Mouse (Mus musculus) heart, embryonic 12.5 days (tissue): ENCODE results near the gene Eva1c. TPM values are rescaled to one million over a fixed set of nuclear protein-coding genes. Genes with fewer than 3 reads are reported as not detected.
A peak's percentile ranks its signal among the peaks of the same experiment; 100 is the strongest.

Experiments used
- ATAC-seq: fragments of 200-750 bp; cut with Nextera tagmentation; 2 replicates; pipeline ENCODE4 v1.8.0; 2017; ENCODE audit warnings: moderate TSS enrichment, moderate library complexity; ENCODE audit not compliant: insufficient number of reproducible peaks, low FRiP score
- H3K27ac ChIP-seq: fragments of 300-500 bp; sonication (generic); 2 replicates; pipeline ENCODE4 v1.5.1; 2016; ENCODE audit warnings: mild to moderate bottlenecking, moderate library complexity; ENCODE audit not compliant: poor library complexity, severe bottlenecking
- H3K27me3 ChIP-seq: fragments of 300-500 bp; sonication (generic); replicated peaks from 2 replicates; pipeline ENCODE4 v1.6.1; 2016; ENCODE audit warnings: mild to moderate bottlenecking, moderate library complexity
- H3K36me3 ChIP-seq: fragments of 300-500 bp; sonication (generic); 2 replicates; pipeline ENCODE4 v1.6.1; 2016; ENCODE audit warnings: mild to moderate bottlenecking, moderate library complexity
- H3K4me1 ChIP-seq: fragments of 300-500 bp; sonication (generic); replicated peaks from 2 replicates; pipeline ENCODE4 v1.6.1; 2016; ENCODE audit warnings: mild to moderate bottlenecking
- H3K4me2 ChIP-seq: fragments of 300-500 bp; sonication (generic); 2 replicates; pipeline ENCODE4 v1.6.1; 2016; ENCODE audit warnings: mild to moderate bottlenecking, moderate library complexity
- H3K4me3 ChIP-seq: fragments of 300-500 bp; sonication (generic); 2 replicates; pipeline ENCODE4 v1.5.1; 2016; ENCODE audit warnings: mild to moderate bottlenecking
- H3K9ac ChIP-seq: fragments of 300-500 bp; sonication (generic); 2 replicates; pipeline ENCODE4 v1.6.1; 2016; ENCODE audit warnings: mild to moderate bottlenecking, moderate library complexity
- H3K9me3 ChIP-seq: fragments of 300-500 bp; sonication (generic); replicated peaks from 2 replicates; pipeline ENCODE4 v1.6.1; 2016; ENCODE audit warnings: mild to moderate bottlenecking, moderate library complexity
- WGBS: fragments of 180-500 bp; shearing (Covaris S2); methylation state at CpG from one replicate; pipeline ENCODE4 v1.1.7; 2016; 5-methylcytosine and 5-hydroxymethylcytosine counted together
- polyA plus RNA-seq: library from polyadenylated mRNA; unstranded; fragments of >200 nt; fragmentation: Nextera tagmentation; extraction: Ambion mirVana; gene quantifications from 2 replicates; pipeline ENCODE4 v1.2.1, GENCODE M21; 2016

Eva1c gene
- polyA plus RNA-seq, 1 experiment from 2014 or later, result 2.1 TPM

- WGBS, result 90% methylated on average over 5 of the region's 5 CpGs
- no peaks in the 10 kb centered on the region for H3K9me3 ChIP-seq
- no peak for ATAC-seq
These were observed 478 bp upstream of the Eva1c start for GRCm38 (mm10) chr16:90826041-90826440.

GRCm38 (mm10) chr16:90827498-90827897, 979 bp downstream of the Eva1c start:
- no peak for ATAC-seq
- Histone ChIP-seq H3K9ac (no peak overlapping the region), H3K4me2 (no peak overlapping the region), H3K27ac (no peak overlapping the region), H3K4me3 (no peak overlapping the region), H3K4me1 (peaks cover 19% of the 10 kb centered on the region), H3K36me3 (no peaks in the 10 kb centered on the region), H3K27me3 (peaks cover 14% of the 10 kb centered on the region), H3K9me3 (no peaks in the 10 kb centered on the region)
- 81% methylated on average over 9 of the region's 9 CpGs for WGBS

More at GRCm38 (mm10) chr16:90826041-90826440, 478 bp upstream of the Eva1c start:
- Histone ChIP-seq H3K4me3 (no peak overlapping the region), H3K27ac (no peak overlapping the region), H3K9ac (no peak overlapping the region), H3K36me3 (no peaks in the 10 kb centered on the region), H3K4me2 (no peak overlapping the region), H3K4me1 (peaks cover 6% of the 10 kb centered on the region), H3K27me3 (peaks cover 2% of the 10 kb centered on the region)

GRCm38 (mm10) chr16:90829136-90829535, 2.6 kb downstream of the Eva1c start:
- Histone ChIP-seq H3K9me3 (no peaks in the 10 kb centered on the region), H3K36me3 (no peaks in the 10 kb centered on the region), H3K4me3 (no peak overlapping the region), H3K27me3 (peaks cover 22% of the 10 kb centered on the region), H3K9ac (no peak overlapping the region), H3K4me1 (peaks cover 24% of the 10 kb centered on the region), H3K27ac (no peak overlapping the region), H3K4me2 (no peak overlapping the region)
- WGBS, result 65% methylated on average over 7 of the region's 7 CpGs
- ATAC-seq, result no peak

GRCm38 (mm10) chr16:90829894-90830685, 3.6 kb downstream of the Eva1c start:
- Histone ChIP-seq H3K9ac (peak overlapping the region; percentile 74), H3K4me2 (peak overlapping the region; percentile 97), H3K27ac (peak overlapping the region; percentile 39; the same call in 1 of the 2 replicates), H3K36me3 (no peaks in the 10 kb centered on the region), H3K27me3 (peaks cover 22% of the 10 kb centered on the region), H3K4me1 (peaks cover 24% of the 10 kb centered on the region), H3K9me3 (no peaks in the 10 kb centered on the region), H3K4me3 (peak overlapping the region; percentile 61)
- peak; percentile 89 for ATAC-seq
- under 1% methylated on average over 45 of the region's 45 CpGs for WGBS

GRCm38 (mm10) chr16:90830686-90831439, 4.3 kb downstream of the Eva1c start:
- Histone ChIP-seq H3K27me3 (peaks cover 22% of the 10 kb centered on the region), H3K9me3 (no peaks in the 10 kb centered on the region), H3K27ac (peak overlapping the region; percentile 39; the same call in 1 of the 2 replicates), H3K9ac (peak overlapping the region; percentile 74), H3K4me1 (peaks cover 24% of the 10 kb centered on the region), H3K4me2 (peak overlapping the region; percentile 97), H3K36me3 (no peaks in the 10 kb centered on the region), H3K4me3 (peak overlapping the region; percentile 61)
- peak; percentile 70 for ATAC-seq
- WGBS, result under 1% methylated on average over 67 of the region's 67 CpGs

- Histone ChIP-seq H3K4me1 (peaks cover 24% of the 10 kb centered on the region), H3K27ac (no peak overlapping the region), H3K27me3 (peaks cover 22% of the 10 kb centered on the region), H3K9me3 (no peaks in the 10 kb centered on the region), H3K9ac (peak overlapping the region; percentile 74; the same call in 1 of the 2 replicates), H3K4me3 (peak overlapping the region; percentile 61), H3K4me2 (peak overlapping the region; percentile 97), H3K36me3 (no peaks in the 10 kb centered on the region)
- no peak for ATAC-seq
- WGBS, result 20% methylated on average over 15 of the region's 15 CpGs
These were observed 5.2 kb downstream of the Eva1c start for GRCm38 (mm10) chr16:90831676-90832075.

GRCm38 (mm10) chr16:90832495-90832894, 6.0 kb downstream of the Eva1c start:
- H3K4me3 ChIP-seq, result no peak overlapping the region
- H3K4me2 ChIP-seq, result no peak overlapping the region
- H3K9ac ChIP-seq, result no peak overlapping the region
- H3K27ac ChIP-seq, result no peak overlapping the region
- peaks cover 22% of the 10 kb centered on the region for H3K27me3 ChIP-seq
- H3K9me3 ChIP-seq, result no peaks in the 10 kb centered on the region
- peaks cover 25% of the 10 kb centered on the region for H3K4me1 ChIP-seq
- WGBS, result 60% methylated on average over 6 of the region's 6 CpGs
- no peaks in the 10 kb centered on the region for H3K36me3 ChIP-seq
- no peak for ATAC-seq

GRCm38 (mm10) chr16:90833041-90833791, 6.7 kb downstream of the Eva1c start:
- H3K4me2 ChIP-seq, result no peak overlapping the region
- no peaks in the 10 kb centered on the region for H3K9me3 ChIP-seq
- WGBS, result 43% methylated on average over 9 of the region's 9 CpGs
- peaks cover 24% of the 10 kb centered on the region for H3K27me3 ChIP-seq
- H3K9ac ChIP-seq, result no peak overlapping the region
- peaks cover 33% of the 10 kb centered on the region for H3K4me1 ChIP-seq
- no peak for ATAC-seq
- no peaks in the 10 kb centered on the region for H3K36me3 ChIP-seq
- H3K27ac ChIP-seq, result no peak overlapping the region
- no peak overlapping the region for H3K4me3 ChIP-seq

GRCm38 (mm10) chr16:90837431-90837830, 10.9 kb downstream of the Eva1c start:
- no peak overlapping the region for H3K4me2 ChIP-seq
- no peak overlapping the region for H3K9ac ChIP-seq
- H3K27me3 ChIP-seq, result peaks cover 14% of the 10 kb centered on the region
- no peaks in the 10 kb centered on the region for H3K36me3 ChIP-seq
- no peak overlapping the region for H3K4me3 ChIP-seq
- H3K9me3 ChIP-seq, result no peaks in the 10 kb centered on the region
- ATAC-seq, result no peak
- H3K27ac ChIP-seq, result no peak overlapping the region
- H3K4me1 ChIP-seq, result peaks cover 20% of the 10 kb centered on the region
- WGBS, result 56% methylated on average over 8 of the region's 8 CpGs

- Histone ChIP-seq H3K9ac (no peak overlapping the region), H3K27ac (no peak overlapping the region), H3K4me3 (no peak overlapping the region), H3K4me2 (no peak overlapping the region), H3K27me3 (peaks cover 7% of the 10 kb centered on the region; the same call in 1 of the 2 replicates), H3K9me3 (no peaks in the 10 kb centered on the region), H3K4me1 (peaks cover 44% of the 10 kb centered on the region), H3K36me3 (no peaks in the 10 kb centered on the region)
- no peak for ATAC-seq
- 69% methylated on average over 9 of the region's 9 CpGs for WGBS
These were observed 15.6 kb downstream of the Eva1c start for GRCm38 (mm10) chr16:90842164-90842563.
